Mouse (Mus musculus) limb, embryonic 13.5 days (tissue): ENCODE data around the gene Eno1. TPM values are rescaled to one million over a fixed set of nuclear protein-coding genes. Genes with fewer than 3 reads are reported as not detected.
A peak's percentile ranks its signal among the peaks of the same experiment; 100 is the strongest.

ENCODE experiments used
- ATAC-seq: fragments of 200-750 bp; cut with Nextera tagmentation; 2 replicates; pipeline ENCODE4 v1.8.0; 2017; ENCODE audit warnings: low read depth, moderate number of reproducible peaks, moderate TSS enrichment; ENCODE audit not compliant: low FRiP score
- H3K27ac ChIP-seq: fragments of 300-500 bp; sonication (generic); 2 replicates; pipeline ENCODE4 v1.5.1; 2015; ENCODE audit warnings: inconsistent platforms, mild to moderate bottlenecking, moderate library complexity
- H3K27me3 ChIP-seq: fragments of 300-500 bp; sonication (generic); 2 replicates; pipeline ENCODE4 v1.6.1; 2015; ENCODE audit warnings: mild to moderate bottlenecking, inconsistent platforms
- H3K36me3 ChIP-seq: fragments of 300-500 bp; sonication (generic); 2 replicates; pipeline ENCODE4 v1.6.1; 2015; ENCODE audit warnings: inconsistent platforms, mild to moderate bottlenecking, moderate library complexity
- H3K4me1 ChIP-seq: fragments of 300-500 bp; sonication (generic); 2 replicates; pipeline ENCODE4 v1.6.1; 2015; ENCODE audit warnings: inconsistent platforms
- H3K4me2 ChIP-seq: fragments of 300-500 bp; sonication (generic); replicated peaks from 2 replicates; pipeline ENCODE4 v1.6.1; 2015; ENCODE audit warnings: inconsistent platforms, mild to moderate bottlenecking, moderate library complexity
- H3K4me3 ChIP-seq: fragments of 300-500 bp; sonication (generic); 2 replicates; pipeline ENCODE4 v1.5.1; 2015; ENCODE audit warnings: moderate library complexity, mild to moderate bottlenecking, inconsistent platforms
- H3K9ac ChIP-seq: fragments of 300-500 bp; sonication (generic); 2 replicates; pipeline ENCODE4 v1.6.1; 2015; ENCODE audit warnings: mild to moderate bottlenecking, inconsistent platforms
- H3K9me3 ChIP-seq: fragments of 300-500 bp; sonication (generic); 2 replicates; pipeline ENCODE4 v1.6.1; 2016; ENCODE audit warnings: inconsistent platforms
- WGBS: fragments of 180-500 bp; shearing (Covaris S2); methylation state at CpG from one replicate; pipeline ENCODE4 v1.1.7; 2015; 5-methylcytosine and 5-hydroxymethylcytosine counted together
- polyA plus RNA-seq: library from polyadenylated mRNA; unstranded; fragments of >200 nt; fragmentation: Nextera tagmentation; extraction: Ambion mirVana; gene quantifications from 2 replicates; pipeline ENCODE4 v1.2.1, GENCODE M21; 2015

Gene Eno1
- polyA plus RNA-seq: 1,739 and 1,773 TPM in 2 replicates

GRCm38 (mm10) chr4:150236521-150237481, at the start of gene Eno1:
Gene Eno1, plus strand, starts transcription at chr4:150236721.
- H3K27ac ChIP-seq: peak within 1 kb of the TSS; percentile 98
- H3K4me2 ChIP-seq: peak within 1 kb of the TSS; percentile 77
- H3K4me3 ChIP-seq: peak within 1 kb of the TSS; percentile 84
- WGBS: under 1% methylated on average over 75 of the region's 78 CpGs
- peaks cover 22% of the 10 kb centered on the region for H3K36me3 ChIP-seq
- peak within 1 kb of the TSS; percentile 95 for H3K9ac ChIP-seq
- H3K4me1 ChIP-seq: peaks cover 56% of the 10 kb centered on the region
- H3K27me3 ChIP-seq: no peaks in the 10 kb centered on the region
- ATAC-seq: peak; percentile 96
- no peaks in the 10 kb centered on the region for H3K9me3 ChIP-seq

- Histone ChIP-seq H3K27me3 (no peaks in the 10 kb centered on the region), H3K4me3 (no peak overlapping the region), H3K4me1 (no peaks in the 10 kb centered on the region), H3K9ac (no peak overlapping the region), H3K9me3 (no peaks in the 10 kb centered on the region), H3K4me2 (no peak overlapping the region), H3K27ac (no peak overlapping the region), H3K36me3 (no peaks in the 10 kb centered on the region)
- ATAC-seq: no peak
- WGBS: 47% methylated on average over 11 of the region's 11 CpGs
Observed at GRCm38 (mm10) chr4:150188236-150188635, 48.3 kb upstream of the Eno1 start.

- no peak overlapping the region for H3K27ac ChIP-seq
- no peaks in the 10 kb centered on the region for H3K9me3 ChIP-seq
- WGBS: 78% methylated on average over 6 of the region's 6 CpGs
- H3K4me1 ChIP-seq: no peaks in the 10 kb centered on the region
- H3K36me3 ChIP-seq: no peaks in the 10 kb centered on the region
- H3K4me3 ChIP-seq: no peak overlapping the region
- H3K4me2 ChIP-seq: no peak overlapping the region
- no peaks in the 10 kb centered on the region for H3K27me3 ChIP-seq
- ATAC-seq: no peak
- no peak overlapping the region for H3K9ac ChIP-seq
Observed at GRCm38 (mm10) chr4:150192199-150192598, 44.3 kb upstream of the Eno1 start.

- WGBS: 43% methylated on average over 1 of the region's 1 CpGs
- no peaks in the 10 kb centered on the region for H3K9me3 ChIP-seq
- H3K4me1 ChIP-seq: no peaks in the 10 kb centered on the region
- ATAC-seq: no peak
- no peak overlapping the region for H3K27ac ChIP-seq
- no peak overlapping the region for H3K4me2 ChIP-seq
- no peaks in the 10 kb centered on the region for H3K27me3 ChIP-seq
- no peaks in the 10 kb centered on the region for H3K36me3 ChIP-seq
- no peak overlapping the region for H3K9ac ChIP-seq
- no peak overlapping the region for H3K4me3 ChIP-seq
Observed at GRCm38 (mm10) chr4:150193915-150194314, 42.6 kb upstream of the Eno1 start.

- Histone ChIP-seq H3K4me1 (no peaks in the 10 kb centered on the region), H3K27ac (no peak overlapping the region), H3K9me3 (no peaks in the 10 kb centered on the region), H3K4me2 (no peak overlapping the region), H3K4me3 (no peak overlapping the region), H3K36me3 (no peaks in the 10 kb centered on the region), H3K9ac (no peak overlapping the region), H3K27me3 (no peaks in the 10 kb centered on the region)
- no peak for ATAC-seq
- 72% methylated on average over 9 of the region's 9 CpGs for WGBS
Observed at GRCm38 (mm10) chr4:150198268-150198667, 38.3 kb upstream of the Eno1 start.

GRCm38 (mm10) chr4:150201232-150201631, 35.3 kb upstream of the Eno1 start, which contains the start of gene Car6:
Gene Car6, minus strand, starts transcription at chr4:150201332.
- Histone ChIP-seq H3K9me3 (no peaks in the 10 kb centered on the region), H3K27ac (no peak within 1 kb of the TSS), H3K4me2 (no peak within 1 kb of the TSS), H3K4me1 (no peaks in the 10 kb centered on the region), H3K9ac (no peak within 1 kb of the TSS), H3K36me3 (no peaks in the 10 kb centered on the region), H3K27me3 (no peaks in the 10 kb centered on the region), H3K4me3 (no peak within 1 kb of the TSS)
- ATAC-seq: no peak
- WGBS: 74% methylated on average over 5 of the region's 5 CpGs

- Histone ChIP-seq H3K27me3 (no peaks in the 10 kb centered on the region), H3K4me2 (no peak overlapping the region), H3K9me3 (no peaks in the 10 kb centered on the region), H3K4me3 (no peak overlapping the region), H3K4me1 (no peaks in the 10 kb centered on the region), H3K9ac (no peak overlapping the region), H3K27ac (no peak overlapping the region), H3K36me3 (no peaks in the 10 kb centered on the region)
- 77% methylated on average over 5 of the region's 5 CpGs for WGBS
- no peak for ATAC-seq
Observed at GRCm38 (mm10) chr4:150202702-150203101, 33.8 kb upstream of the Eno1 start.

GRCm38 (mm10) chr4:150204877-150205276, 31.6 kb upstream of the Eno1 start:
- 70% methylated on average over 3 of the region's 3 CpGs for whole genome bisulfite sequencing
- H3K27me3 ChIP-seq: no peaks in the 10 kb centered on the region
- no peaks in the 10 kb centered on the region for H3K4me1 ChIP-seq
- no peaks in the 10 kb centered on the region for H3K36me3 ChIP-seq
- no peak overlapping the region for H3K4me3 ChIP-seq
- H3K9me3 ChIP-seq: no peaks in the 10 kb centered on the region
- no peak overlapping the region for H3K4me2 ChIP-seq
- H3K27ac ChIP-seq: no peak overlapping the region
- no peak for ATAC-seq
- H3K9ac ChIP-seq: no peak overlapping the region

GRCm38 (mm10) chr4:150209751-150210150, 26.8 kb upstream of the Eno1 start:
- peaks cover 6% of the 10 kb centered on the region for H3K4me1 ChIP-seq
- H3K36me3 ChIP-seq: no peaks in the 10 kb centered on the region
- H3K27me3 ChIP-seq: no peaks in the 10 kb centered on the region
- no peaks in the 10 kb centered on the region for H3K9me3 ChIP-seq
- H3K4me3 ChIP-seq: no peak overlapping the region
- WGBS: 93% methylated on average over 5 of the region's 5 CpGs
- no peak for ATAC-seq
- H3K27ac ChIP-seq: no peak overlapping the region
- H3K4me2 ChIP-seq: no peak overlapping the region
- no peak overlapping the region for H3K9ac ChIP-seq

GRCm38 (mm10) chr4:150210306-150210705, 26.2 kb upstream of the Eno1 start:
- Histone ChIP-seq H3K4me2 (no peak overlapping the region), H3K27me3 (no peaks in the 10 kb centered on the region), H3K36me3 (no peaks in the 10 kb centered on the region), H3K4me3 (no peak overlapping the region), H3K9ac (no peak overlapping the region), H3K9me3 (no peaks in the 10 kb centered on the region), H3K27ac (no peak overlapping the region), H3K4me1 (peaks cover 6% of the 10 kb centered on the region)
- 86% methylated on average over 8 of the region's 8 CpGs for WGBS
- no peak for ATAC-seq

- peaks cover 6% of the 10 kb centered on the region for H3K4me1 ChIP-seq
- peak overlapping the region; percentile 66 for H3K4me2 ChIP-seq
- no peaks in the 10 kb centered on the region for H3K36me3 ChIP-seq
- no peak overlapping the region for H3K27ac ChIP-seq
- ATAC-seq: peak; percentile 9; the same call in 1 of the 2 replicates
- no peaks in the 10 kb centered on the region for H3K9me3 ChIP-seq
- peak overlapping the region; percentile 41 for H3K4me3 ChIP-seq
- H3K27me3 ChIP-seq: no peaks in the 10 kb centered on the region
- no peak overlapping the region; the same call in 1 of the 2 replicates for H3K9ac ChIP-seq
- WGBS: 49% methylated on average over 10 of the region's 10 CpGs
Observed at GRCm38 (mm10) chr4:150211930-150212552, 24.5 kb upstream of the Eno1 start.

- no peaks in the 10 kb centered on the region for H3K9me3 ChIP-seq
- peak overlapping the region; percentile 66 for H3K4me2 ChIP-seq
- H3K36me3 ChIP-seq: no peaks in the 10 kb centered on the region
- H3K4me3 ChIP-seq: peak overlapping the region; percentile 41
- no peak overlapping the region for H3K27ac ChIP-seq
- H3K27me3 ChIP-seq: no peaks in the 10 kb centered on the region
- ATAC-seq: peak; percentile 81
- H3K9ac ChIP-seq: peak overlapping the region; percentile 59
- peaks cover 6% of the 10 kb centered on the region for H3K4me1 ChIP-seq
- WGBS: 2% methylated on average over 15 of the region's 15 CpGs
Observed at GRCm38 (mm10) chr4:150212553-150212971, 24.0 kb upstream of the Eno1 start.
